Mouse (Mus musculus) MEL (cell line): ENCODE measurements at regions not wholly inside any gene's neighbourhood (a gene's known extent, or its start where the extent isn't known, plus 50 kb on each side); places are given as distances from the start of the nearest gene placed in this dataset.
"Not testable (repeated sequence)": the region's sequence is repeated elsewhere in the genome, so short reads cannot be mapped to it uniquely, and the experiment has no call there.

ENCODE experiments used
- DNase-seq: peaks from one replicate; pipeline ENCODE4 v3.0.0; 2011; ENCODE audit warnings: low read depth, low spot score
- H3K27ac ChIP-seq: 2 replicates; pipeline ENCODE4 v1.5.1; 2012; ENCODE audit warnings: low read depth, mild to moderate bottlenecking, control low read depth, low read length, moderate library complexity; ENCODE audit not compliant: control insufficient read depth
- H3K27me3 ChIP-seq, 2 experiments: fragments of 150-350 bp in 1 of 2; sonication (generic) in 1 of 2; 2 replicates each; pipeline ENCODE4 v1.6.1; 2012; ENCODE audit warnings: low read length in 2 of 2, mild to moderate bottlenecking in 2 of 2, improper control_type of control experiment in 1 of 2, moderate library complexity in 1 of 2; ENCODE audit not compliant: insufficient read depth in 2 of 2, control insufficient read depth in 1 of 2
- H3K36me3 ChIP-seq, 2 experiments: 2 replicates each; pipeline ENCODE4 v1.6.1; 2012 to 2014; ENCODE audit warnings: low read length in 2 of 2, improper control_type of control experiment in 1 of 2, inconsistent platforms in 1 of 2, mild to moderate bottlenecking in 1 of 2; ENCODE audit not compliant: insufficient read depth in 2 of 2, control insufficient read depth in 1 of 2
- H3K4me1 ChIP-seq, 2 experiments: fragments of 150-350 bp in 1 of 2; sonication (generic) in 1 of 2; 2 replicates each; pipeline ENCODE4 v1.6.1; 2012; ENCODE audit warnings: low read length in 2 of 2, improper control_type of control experiment in 1 of 2, mild to moderate bottlenecking in 1 of 2; ENCODE audit not compliant: insufficient read depth in 2 of 2, control insufficient read depth in 1 of 2
- H3K4me3 ChIP-seq, 2 experiments: fragments of 150-350 bp in 1 of 2; sonication (generic) in 1 of 2; 2 replicates each; pipeline ENCODE4 v1.5.1; 2012; ENCODE audit warnings: low read depth in 2 of 2, low read length in 2 of 2, mild to moderate bottlenecking in 2 of 2, moderate library complexity in 2 of 2, control low read depth in 1 of 2, improper control_type of control experiment in 1 of 2; ENCODE audit not compliant: control insufficient read depth in 1 of 2, insufficient read depth in 1 of 2
- H3K79me2 ChIP-seq: 2 replicates; pipeline ENCODE4 v1.6.1; 2012; ENCODE audit warnings: mild to moderate bottlenecking, low read length, moderate library complexity; ENCODE audit not compliant: control insufficient read depth, poor library complexity, insufficient read depth
- H3K9ac ChIP-seq: 2 replicates; pipeline ENCODE4 v1.6.1; 2012; ENCODE audit warnings: low read depth, mild to moderate bottlenecking, control low read depth, low read length, moderate library complexity; ENCODE audit not compliant: control insufficient read depth, poor library complexity, severe bottlenecking
- H3K9me3 ChIP-seq: fragments of 150-350 bp; sonication (generic); replicated peaks from 2 replicates; pipeline ENCODE4 v1.6.1; 2012; ENCODE audit warnings: mild to moderate bottlenecking, low read length, improper control_type of control experiment, moderate library complexity; ENCODE audit not compliant: insufficient read depth
- BHLHE40 ChIP-seq: IDR thresholded peaks from 2 replicates; pipeline ENCODE4 v1.6.1; 2012; ENCODE audit warnings: low read depth, mild to moderate bottlenecking, inconsistent platforms, low read length, improper control_type of control experiment, borderline replicate concordance
- CHD2 ChIP-seq: IDR thresholded peaks from 2 replicates; pipeline ENCODE4 v1.6.1; 2011; ENCODE audit warnings: low read length, improper control_type of control experiment
- ETS1 ChIP-seq: IDR thresholded peaks from 2 replicates; pipeline ENCODE4 v1.6.1; 2012; ENCODE audit warnings: low read depth, mild to moderate bottlenecking, inconsistent platforms, low read length, improper control_type of control experiment, moderate library complexity
- GABPA ChIP-seq: IDR thresholded peaks from 2 replicates; pipeline ENCODE4 v1.6.1; 2012; ENCODE audit warnings: low read depth, mild to moderate bottlenecking, inconsistent platforms, low read length, improper control_type of control experiment, moderate library complexity
- GATA1 ChIP-seq: IDR thresholded peaks from 2 replicates; pipeline ENCODE4 v1.6.1; 2011; ENCODE audit warnings: low read depth, low read length, improper control_type of control experiment
- MAFK ChIP-seq: IDR thresholded peaks from 2 replicates; pipeline ENCODE4 v1.6.1; 2011; ENCODE audit warnings: low read depth, mild to moderate bottlenecking, low read length, improper control_type of control experiment, borderline replicate concordance
- MAX ChIP-seq: IDR thresholded peaks from 2 replicates; pipeline ENCODE4 v1.6.1; 2011; ENCODE audit warnings: low read length, improper control_type of control experiment
- MEF2A ChIP-seq: IDR thresholded peaks from 2 replicates; pipeline ENCODE4 v1.6.1; 2014; ENCODE audit warnings: low read depth, mild to moderate bottlenecking, inconsistent platforms, low read length, improper control_type of control experiment; ENCODE audit not compliant: poor library complexity, insufficient replicate concordance, severe bottlenecking; ENCODE audit errors: extremely low read depth
- MXI1 ChIP-seq: IDR thresholded peaks from 2 replicates; pipeline ENCODE4 v1.6.1; 2011; ENCODE audit warnings: mild to moderate bottlenecking, low read depth, low read length, improper control_type of control experiment
- MYB ChIP-seq: IDR thresholded peaks from 2 replicates; pipeline ENCODE4 v1.6.1; 2011; ENCODE audit warnings: mild to moderate bottlenecking, low read depth, low read length, improper control_type of control experiment
- NELFE ChIP-seq: IDR thresholded peaks from 2 replicates; pipeline ENCODE4 v1.6.1; 2011; ENCODE audit warnings: low read depth, low read length, improper control_type of control experiment
- NRF1 ChIP-seq: IDR thresholded peaks from 2 replicates; pipeline ENCODE4 v1.6.1; 2014; ENCODE audit warnings: low read depth, mild to moderate bottlenecking, inconsistent platforms, low read length, improper control_type of control experiment, moderate library complexity; ENCODE audit not compliant: poor library complexity, insufficient read depth, severe bottlenecking
- POLR2AphosphoS2 ChIP-seq: IDR thresholded peaks from 2 replicates; pipeline ENCODE4 v1.6.1; 2011; ENCODE audit warnings: low read length, improper control_type of control experiment
- RAD21 ChIP-seq: IDR thresholded peaks from 2 replicates; pipeline ENCODE4 v1.6.1; 2011; ENCODE audit warnings: mild to moderate bottlenecking, low read depth, low read length, improper control_type of control experiment
- RCOR1 ChIP-seq: IDR thresholded peaks from 2 replicates; pipeline ENCODE4 v1.6.1; 2012; ENCODE audit warnings: low read depth, mild to moderate bottlenecking, inconsistent platforms, low read length, improper control_type of control experiment
- TAL1 ChIP-seq: IDR thresholded peaks from 2 replicates; pipeline ENCODE4 v1.6.1; 2012; ENCODE audit warnings: mild to moderate bottlenecking, inconsistent platforms, low read length, moderate library complexity, mixed read lengths
- USF1 ChIP-seq: IDR thresholded peaks from 2 replicates; pipeline ENCODE4 v1.6.1; 2014; ENCODE audit warnings: low read depth, mild to moderate bottlenecking, inconsistent platforms, low read length, improper control_type of control experiment, moderate library complexity
- ZC3H11A ChIP-seq: IDR thresholded peaks from 2 replicates; pipeline ENCODE4 v1.6.1; 2012; ENCODE audit warnings: low read depth, mild to moderate bottlenecking, inconsistent platforms, low read length, improper control_type of control experiment
- ZKSCAN1 ChIP-seq: IDR thresholded peaks from 2 replicates; pipeline ENCODE4 v1.6.1; 2012; ENCODE audit warnings: low read depth, mild to moderate bottlenecking, inconsistent platforms, low read length, improper control_type of control experiment, moderate library complexity

GRCm38 (mm10) chr10:55485396-55486025 is 621.2 kb upstream of the Msl3l2 start:
- not testable (repeated sequence) for H3K9ac ChIP-seq, H3K79me2 ChIP-seq, H3K36me3 ChIP-seq, H3K27ac ChIP-seq, H3K4me3 ChIP-seq, H3K9me3 ChIP-seq, DNase-seq, H3K27me3 ChIP-seq, H3K4me1 ChIP-seq

- H3K79me2 ChIP-seq: no peaks in the 10 kb centered on the region
- TF ChIP-seq MYB (no peak), CHD2 (no peak), MAX (no peak), ETS1 (no peak), TAL1 (no peak), NRF1 (no peak), BHLHE40 (no peak)
- TF ChIP-seq, all 39 proteins: peak for 0
- H3K9me3 ChIP-seq: no peaks in the 10 kb centered on the region
- no peaks in the 10 kb centered on the region for H3K36me3 ChIP-seq
- DNase-seq: no peak
- no peaks in the 10 kb centered on the region for H3K27me3 ChIP-seq
- no peak overlapping the region for H3K27ac ChIP-seq
- H3K4me1 ChIP-seq: no peaks in the 10 kb centered on the region
- no peak overlapping the region for H3K9ac ChIP-seq
- H3K4me3 ChIP-seq: no peak overlapping the region
These were observed 584.0 kb upstream of the Msl3l2 start for GRCm38 (mm10) chr10:55522706-55523105.

GRCm38 (mm10) chr10:55537410-55537809 is 569.3 kb upstream of the Msl3l2 start:
- no peaks in the 10 kb centered on the region for H3K9me3 ChIP-seq
- H3K4me3 ChIP-seq: no peak overlapping the region
- TF ChIP-seq MEF2A (no peak), USF1 (no peak), GATA1 (no peak), GABPA (no peak), RAD21 (no peak), POLR2AphosphoS2 (no peak), RCOR1 (no peak), MAFK (no peak), MXI1 (no peak), ZC3H11A (no peak), ZKSCAN1 (no peak), NELFE (no peak), ETS1 (no peak)
- no peaks in the 10 kb centered on the region for H3K36me3 ChIP-seq
- no peak overlapping the region for H3K9ac ChIP-seq
- no peak for DNase-seq
- no peaks in the 10 kb centered on the region for H3K4me1 ChIP-seq
- H3K79me2 ChIP-seq: no peaks in the 10 kb centered on the region
- no peak overlapping the region for H3K27ac ChIP-seq
- H3K27me3 ChIP-seq: no peaks in the 10 kb centered on the region
